Mouse (Mus musculus) lung, adult 2 months (tissue): Measurements from ENCODE around the gene Il6ra.

Experiments
- CTCF ChIP-seq: fragments of 200-500 bp; IDR thresholded peaks from 2 replicates; pipeline ENCODE4 v1.5.1; 2011; ENCODE audit warnings: mild to moderate bottlenecking, low read length, control low read depth; ENCODE audit not compliant: insufficient read depth
- POLR2A ChIP-seq: fragments of 200-500 bp; IDR thresholded peaks from 2 replicates; pipeline ENCODE4 v1.6.1; 2011; ENCODE audit warnings: low read depth, mild to moderate bottlenecking, control low read depth, low read length, borderline replicate concordance; ENCODE audit errors: extremely low read depth

GRCm38 (mm10) chr3:89936495-89936894 is 23.5 kb upstream of the Il6ra start:
- TF ChIP-seq CTCF (no peak), POLR2A (no peak)
